Mouse (Mus musculus) adrenal gland, postnatal 4 days (tissue): ENCODE measurements around the gene Grik4. TPM values are rescaled to one million over a fixed set of nuclear protein-coding genes. Genes with fewer than 3 reads are reported as not detected.
"Not testable (repeated sequence)": the region's sequence is repeated elsewhere in the genome, so short reads cannot be mapped to it uniquely, and the experiment has no call there.

ENCODE experiments used
- DNase-seq, 2 experiments: peaks; one replicate each; pipeline ENCODE4 v3.0.0; 2021 to 2022; ENCODE audit warnings: low spot score in 2 of 2, mixed read lengths in 2 of 2
- total RNA-seq, 2 experiments: library from RNA; stranded (reverse); gene quantifications; 2 replicates each; pipeline ENCODE4 v1.2.3; 2021

Gene Grik4
- total RNA-seq, 2 experiments from 2014 or later: 2.2 to 2.4 TPM

GRCm38 (mm10) chr9:42800138-42800537, 144.2 kb downstream of the Grik4 start:
- no peak for DNase-seq

GRCm38 (mm10) chr9:42799694-42800093, 144.6 kb downstream of the Grik4 start:
- DNase-seq: no peak

- DNase-seq: no peak
These were observed 145.1 kb downstream of the Grik4 start for GRCm38 (mm10) chr9:42799242-42799641.

GRCm38 (mm10) chr9:42798280-42798679, 146.0 kb downstream of the Grik4 start:
- DNase-seq: no peak

- no peak for DNase-seq
These were observed 147.0 kb downstream of the Grik4 start for GRCm38 (mm10) chr9:42797276-42797675.

- no peak for DNase-seq
These were observed 148.4 kb downstream of the Grik4 start for GRCm38 (mm10) chr9:42795881-42796280.

GRCm38 (mm10) chr9:42794006-42794405, 150.3 kb downstream of the Grik4 start:
- no peak for DNase-seq

- no peak for DNase-seq
These were observed 150.7 kb downstream of the Grik4 start for GRCm38 (mm10) chr9:42793581-42793980.

- DNase-seq: no peak
These were observed 151.9 kb downstream of the Grik4 start for GRCm38 (mm10) chr9:42792381-42792780.

GRCm38 (mm10) chr9:42791779-42792178, 152.5 kb downstream of the Grik4 start:
- DNase-seq: no peak

GRCm38 (mm10) chr9:42791346-42791745, 152.9 kb downstream of the Grik4 start:
- no peak for DNase-seq

GRCm38 (mm10) chr9:42788471-42788870, 155.8 kb downstream of the Grik4 start:
- DNase-seq: no peak

- DNase-seq: no peak
These were observed 157.4 kb downstream of the Grik4 start for GRCm38 (mm10) chr9:42786882-42787281.

GRCm38 (mm10) chr9:42786286-42786685, 158.0 kb downstream of the Grik4 start:
- no peak for DNase-seq

- DNase-seq: no peak
These were observed 159.0 kb downstream of the Grik4 start for GRCm38 (mm10) chr9:42785173-42785830.

GRCm38 (mm10) chr9:42783248-42783903, 160.9 kb downstream of the Grik4 start:
- no peak for DNase-seq

GRCm38 (mm10) chr9:42778471-42779263, 165.6 kb downstream of the Grik4 start:
- DNase-seq: not testable (repeated sequence)

- DNase-seq: no peak
These were observed 166.4 kb downstream of the Grik4 start for GRCm38 (mm10) chr9:42777913-42778312.

GRCm38 (mm10) chr9:42776804-42777203, 167.5 kb downstream of the Grik4 start:
- DNase-seq: no peak

- DNase-seq: no peak
These were observed 179.3 kb downstream of the Grik4 start for GRCm38 (mm10) chr9:42764823-42765560.

- no peak for DNase-seq
These were observed 185.5 kb downstream of the Grik4 start for GRCm38 (mm10) chr9:42758682-42759205.
